Mouse (Mus musculus): ENCODE data around the gene Tmem151b. TPM values are rescaled to one million over a fixed set of nuclear protein-coding genes. Genes with fewer than 3 reads are reported as not detected.

The Tmem151b gene
- polyA plus RNA-seq, 1 experiment from 2014 or later: 1.6 TPM

DNA sequence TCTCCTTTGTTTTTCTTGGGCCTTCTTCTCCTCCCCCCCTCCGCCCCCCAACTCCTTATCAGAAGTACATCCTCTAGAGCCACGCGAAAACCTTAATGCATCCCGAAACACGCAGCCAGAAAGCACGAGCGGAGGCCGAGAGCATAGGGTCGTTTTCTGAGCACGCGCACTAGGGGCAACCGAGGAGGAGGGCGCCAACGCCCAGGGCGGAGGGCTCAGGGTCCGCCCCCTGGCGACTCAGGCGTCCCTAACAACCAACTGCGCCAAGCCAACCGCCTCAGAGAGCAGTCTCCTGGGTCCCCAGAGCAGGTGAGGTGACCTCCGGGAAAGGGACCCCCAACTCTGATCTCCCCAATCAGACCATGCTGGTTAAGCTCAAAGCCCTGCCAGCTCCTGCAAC is 26.2 kb downstream of the Tmem151b start, which contains the start of gene Tcte1:
TSS of gene Tcte1 (plus strand) at position 172 of the 400 bp plus-strand sequence.
- ATAC-seq (ENCODE audit: insufficient read depth): peak; percentile 81
- peak within 1 kb of the TSS; percentile 35 for H3K4me3 ChIP-seq (ENCODE audit: low read depth, low read length)

DNA sequence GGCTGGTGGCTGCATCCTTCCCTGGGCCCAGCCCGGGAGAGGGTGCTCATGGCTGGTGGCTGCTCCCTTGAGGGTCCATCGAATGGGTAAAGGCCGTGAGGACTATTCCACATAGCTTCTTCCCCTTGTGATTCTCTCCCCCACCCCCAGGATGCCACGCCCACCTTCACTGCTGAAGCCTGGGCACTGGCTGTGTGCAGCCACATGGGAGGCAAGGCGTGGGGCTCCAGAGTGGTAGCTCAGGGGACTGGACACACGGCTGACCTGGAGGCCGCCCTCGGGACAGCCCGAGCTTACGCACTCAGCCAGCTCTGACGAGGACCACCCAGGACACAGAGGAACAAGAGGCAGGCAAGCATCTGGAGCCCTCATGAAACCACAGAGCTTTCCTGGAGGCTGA is 29.3 kb downstream of the Tmem151b start:
- Histone ChIP-seq H3K4me3 (ENCODE audit: low read depth, low read length) (no peak overlapping the region), H3K9ac (no peak overlapping the region), H3K36me3 (ENCODE audit: insufficient read depth) (0 out of 2 replicates have a peak, but pooled peaks cover 28% of the 10 kb centered on the region), H3K27me3 (ENCODE audit: insufficient read depth, low read length) (no peaks in the 10 kb centered on the region), H3K4me1 (ENCODE audit: insufficient read depth) (no peaks in the 10 kb centered on the region), H3K27ac (ENCODE audit: low read depth) (no peak overlapping the region), H3K4me2 (no peak overlapping the region), H3K9me3 (ENCODE audit: low read depth, low read length) (no peaks in the 10 kb centered on the region)
- WGBS: 80% methylated on average over 11 of the region's 11 CpGs
- no peak for ATAC-seq (ENCODE audit: insufficient read depth)
- no peak for TF ChIP-seq CTCF (IDR thresholded peaks at IDR 0.05; ENCODE audit: low read depth)
- no peak for DNase-seq

More for the DNA sequence above, 26.2 kb downstream of the Tmem151b start, which contains the start of gene Tcte1:
- Histone ChIP-seq H3K4me2 (peak within 1 kb of the TSS; percentile 76), H3K27me3 (ENCODE audit: insufficient read depth, low read length) (peaks cover 6% of the 10 kb centered on the region; the same call in 1 of the 2 replicates), H3K9ac (peak within 1 kb of the TSS; percentile 59), H3K4me1 (ENCODE audit: insufficient read depth) (no peaks in the 10 kb centered on the region), H3K9me3 (ENCODE audit: low read depth, low read length) (no peaks in the 10 kb centered on the region), H3K27ac (ENCODE audit: low read depth) (no peak within 1 kb of the TSS), H3K36me3 (ENCODE audit: insufficient read depth) (0 out of 2 replicates have a peak, but pooled peaks cover 15% of the 10 kb centered on the region)
- peak; percentile 85 for DNase-seq
- WGBS: under 1% methylated on average over 21 of the region's 21 CpGs
- 0 out of 2 replicates have a peak, but pooled peaks have one; percentile 26 for TF ChIP-seq CTCF (IDR thresholded peaks at IDR 0.05; ENCODE audit: low read depth)

DNA sequence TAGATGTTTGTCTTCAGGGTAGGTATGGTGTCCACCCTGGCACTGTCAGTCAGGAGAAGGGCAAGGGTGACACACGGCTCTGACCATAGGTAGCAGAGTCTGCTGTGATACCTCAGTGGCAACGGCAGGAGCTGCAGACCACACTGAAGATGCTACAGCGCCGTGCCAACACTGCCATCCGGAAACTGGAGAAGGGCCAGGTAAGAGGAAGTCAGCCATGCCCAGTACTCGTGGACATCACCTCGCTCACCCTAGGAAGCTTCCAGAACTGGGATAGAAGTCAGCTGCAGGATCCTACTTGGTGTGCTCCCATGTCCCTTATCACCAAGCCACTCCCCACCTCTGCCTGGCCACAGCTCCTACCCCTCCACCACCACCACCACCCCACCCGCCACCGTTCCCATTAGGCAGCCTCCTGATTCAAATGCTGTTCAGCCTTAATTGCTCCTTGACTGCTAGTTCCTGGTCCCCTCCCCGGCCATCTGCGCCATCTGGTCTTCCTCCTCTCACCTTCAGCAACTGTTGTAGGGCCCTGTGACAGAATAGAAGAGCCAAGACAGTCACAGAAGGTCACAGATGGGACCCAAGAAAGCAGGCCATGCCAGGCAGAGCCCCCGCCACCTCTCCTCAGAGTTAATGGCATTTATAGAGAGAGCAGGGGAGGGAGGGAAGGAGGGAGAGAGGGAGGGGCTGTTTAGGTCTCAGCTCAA is 30.6 kb downstream of the Tmem151b start:
- WGBS: 79% methylated on average over 12 of the region's 12 CpGs
- Histone ChIP-seq H3K4me2 (no peak overlapping the region), H3K4me3 (ENCODE audit: low read depth, low read length) (no peak overlapping the region), H3K9me3 (ENCODE audit: low read depth, low read length) (no peaks in the 10 kb centered on the region), H3K27ac (ENCODE audit: low read depth) (no peak overlapping the region), H3K4me1 (ENCODE audit: insufficient read depth) (no peaks in the 10 kb centered on the region), H3K27me3 (ENCODE audit: insufficient read depth, low read length) (no peaks in the 10 kb centered on the region), H3K9ac (no peak overlapping the region), H3K36me3 (ENCODE audit: insufficient read depth) (0 out of 2 replicates have a peak, but pooled peaks cover 28% of the 10 kb centered on the region)
- DNase-seq (no peak), ATAC-seq (ENCODE audit: insufficient read depth) (no peak)
- no peak for TF ChIP-seq CTCF (IDR thresholded peaks at IDR 0.05; ENCODE audit: low read depth)

DNA sequence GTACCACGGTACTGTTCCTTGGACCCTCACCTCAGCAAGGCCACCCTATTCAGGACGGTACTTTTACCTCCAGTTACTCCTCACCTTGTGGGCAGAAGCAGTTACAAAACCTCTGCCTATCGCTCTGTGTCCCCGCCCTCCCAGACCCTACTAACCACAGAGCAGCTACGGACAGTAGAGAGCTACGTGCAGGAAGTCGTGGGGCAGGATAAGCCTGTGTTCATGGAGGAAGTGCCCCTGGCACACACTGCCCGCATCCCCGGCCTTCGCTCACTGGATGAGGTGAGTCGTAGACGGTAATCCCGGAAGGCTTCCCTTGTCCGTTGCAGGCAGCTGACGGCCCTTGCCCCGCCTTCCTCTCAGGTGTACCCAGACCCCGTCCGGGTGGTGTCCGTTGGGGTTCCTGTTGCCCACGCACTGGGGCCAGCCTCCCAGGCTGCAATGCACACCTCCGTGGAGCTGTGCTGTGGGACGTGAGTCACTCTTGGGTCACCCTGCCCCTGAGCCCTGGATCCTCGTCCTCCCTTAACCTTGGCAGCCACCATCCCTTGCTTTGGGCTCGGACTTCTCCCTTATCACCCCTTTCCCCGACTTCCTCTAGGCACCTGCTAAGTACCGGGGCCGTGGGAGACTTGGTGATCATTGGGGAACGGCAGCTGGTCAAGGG is 31.8 kb downstream of the Tmem151b start:
- 90% methylated on average over 28 of the region's 28 CpGs for WGBS
- no peak for ATAC-seq (ENCODE audit: insufficient read depth)
- H3K9me3 ChIP-seq (ENCODE audit: low read depth, low read length): no peaks in the 10 kb centered on the region
- no peaks in the 10 kb centered on the region for H3K4me1 ChIP-seq (ENCODE audit: insufficient read depth)
- no peak for TF ChIP-seq CTCF (IDR thresholded peaks at IDR 0.05; ENCODE audit: low read depth)
- no peaks in the 10 kb centered on the region for H3K27me3 ChIP-seq (ENCODE audit: insufficient read depth, low read length)
- 0 out of 2 replicates have a peak, but pooled peaks cover 28% of the 10 kb centered on the region for H3K36me3 ChIP-seq (ENCODE audit: insufficient read depth)
- no peak overlapping the region for H3K9ac ChIP-seq
- DNase-seq: no peak
- H3K4me3 ChIP-seq (ENCODE audit: low read depth, low read length): no peak overlapping the region
- no peak overlapping the region for H3K27ac ChIP-seq (ENCODE audit: low read depth)
- no peak overlapping the region for H3K4me2 ChIP-seq

DNA sequence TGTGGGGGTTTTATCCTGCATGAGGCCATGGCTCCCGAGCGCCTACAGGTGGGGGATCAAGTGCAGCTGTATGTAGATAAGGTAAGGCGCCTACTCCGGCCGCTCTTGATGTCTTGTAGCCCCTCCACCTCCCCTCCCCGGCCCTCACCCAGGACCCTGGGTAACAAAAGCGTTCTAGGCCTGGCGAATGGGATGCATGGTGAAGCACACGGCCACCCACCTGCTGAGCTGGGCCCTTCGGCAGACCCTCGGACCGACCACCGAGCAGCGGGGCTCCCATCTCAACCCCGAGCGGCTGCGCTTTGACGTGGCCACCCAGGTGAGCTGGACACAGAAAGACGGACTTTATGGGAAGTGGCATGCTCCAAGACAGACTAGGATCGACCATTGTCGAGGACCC is 32.3 kb downstream of the Tmem151b start:
- Histone ChIP-seq H3K4me1 (ENCODE audit: insufficient read depth) (no peaks in the 10 kb centered on the region), H3K36me3 (ENCODE audit: insufficient read depth) (0 out of 2 replicates have a peak, but pooled peaks cover 28% of the 10 kb centered on the region), H3K27me3 (ENCODE audit: insufficient read depth, low read length) (no peaks in the 10 kb centered on the region), H3K27ac (ENCODE audit: low read depth) (no peak overlapping the region), H3K9ac (no peak overlapping the region), H3K4me3 (ENCODE audit: low read depth, low read length) (no peak overlapping the region), H3K4me2 (no peak overlapping the region), H3K9me3 (ENCODE audit: low read depth, low read length) (no peaks in the 10 kb centered on the region)
- ATAC-seq (ENCODE audit: insufficient read depth) (no peak; the same call in 1 of the 2 replicates), DNase-seq (no peak)
- WGBS: 91% methylated on average over 21 of the region's 21 CpGs
- TF ChIP-seq CTCF (IDR thresholded peaks at IDR 0.05; ENCODE audit: low read depth): no peak

DNA sequence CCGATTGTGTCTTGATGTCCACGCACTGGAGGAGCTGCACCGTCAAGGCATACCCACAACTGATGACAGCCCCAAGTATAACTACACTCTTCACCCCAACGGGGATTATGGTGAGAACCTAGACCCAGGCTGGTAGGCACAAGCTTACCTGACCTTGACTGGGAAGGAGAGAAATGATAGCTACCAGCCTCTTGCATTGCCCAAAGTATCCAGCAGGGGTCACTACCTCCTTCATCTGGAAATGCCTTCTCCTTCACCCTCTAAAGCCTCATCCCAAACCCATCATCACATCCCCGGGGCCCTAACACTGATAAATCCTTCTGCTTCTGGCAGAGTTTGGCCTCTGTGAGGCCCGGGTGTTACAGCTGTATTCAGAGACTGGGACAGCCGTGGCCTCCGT is 33.0 kb downstream of the Tmem151b start:
- DNase-seq: peak; percentile 87
- 44% methylated on average over 8 of the region's 8 CpGs for WGBS
- Histone ChIP-seq H3K9ac (no peak overlapping the region), H3K27me3 (ENCODE audit: insufficient read depth, low read length) (no peaks in the 10 kb centered on the region), H3K27ac (ENCODE audit: low read depth) (no peak overlapping the region), H3K4me2 (no peak overlapping the region), H3K36me3 (ENCODE audit: insufficient read depth) (0 out of 2 replicates have a peak, but pooled peaks cover 29% of the 10 kb centered on the region), H3K4me3 (ENCODE audit: low read depth, low read length) (no peak overlapping the region), H3K9me3 (ENCODE audit: low read depth, low read length) (no peaks in the 10 kb centered on the region), H3K4me1 (ENCODE audit: insufficient read depth) (no peaks in the 10 kb centered on the region)
- peak; percentile 92 for TF ChIP-seq CTCF (IDR thresholded peaks at IDR 0.05; ENCODE audit: low read depth)
- peak; percentile 50; the same call in 1 of the 2 replicates for ATAC-seq (ENCODE audit: insufficient read depth)

DNA sequence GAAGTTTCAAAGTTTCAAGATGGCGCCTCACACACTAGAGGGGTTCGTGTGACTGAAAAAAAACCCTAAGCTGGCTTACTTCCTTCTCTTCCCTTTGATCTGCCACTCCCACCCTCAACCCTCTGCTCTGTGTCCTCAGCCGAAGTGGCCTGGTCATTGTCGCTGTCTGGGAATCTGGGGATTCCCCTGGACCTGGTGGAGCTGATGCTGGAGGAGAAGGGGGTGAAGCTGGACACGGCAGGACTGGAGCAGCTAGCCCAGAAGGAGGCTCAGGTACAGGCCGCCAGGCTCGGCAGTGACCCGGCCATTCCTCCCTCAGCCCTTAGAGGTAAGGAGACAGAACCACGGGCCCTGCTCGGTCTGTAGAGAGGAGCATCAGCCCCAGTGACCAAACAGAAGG is 33.7 kb downstream of the Tmem151b start:
- H3K9me3 ChIP-seq (ENCODE audit: low read depth, low read length): no peaks in the 10 kb centered on the region
- no peak overlapping the region for H3K27ac ChIP-seq (ENCODE audit: low read depth)
- WGBS: 76% methylated on average over 10 of the region's 10 CpGs
- no peak overlapping the region for H3K9ac ChIP-seq
- no peaks in the 10 kb centered on the region for H3K4me1 ChIP-seq (ENCODE audit: insufficient read depth)
- no peak overlapping the region for H3K4me3 ChIP-seq (ENCODE audit: low read depth, low read length)
- ATAC-seq (ENCODE audit: insufficient read depth) (no peak), DNase-seq (no peak)
- H3K27me3 ChIP-seq (ENCODE audit: insufficient read depth, low read length): no peaks in the 10 kb centered on the region
- H3K36me3 ChIP-seq (ENCODE audit: insufficient read depth): peaks cover 33% of the 10 kb centered on the region; the same call in 1 of the 2 replicates
- TF ChIP-seq CTCF (IDR thresholded peaks at IDR 0.05; ENCODE audit: low read depth): no peak
- no peak overlapping the region for H3K4me2 ChIP-seq
